Mouse (Mus musculus) heart, adult 2 months (tissue): ENCODE results near the gene Eno4. TPM values are rescaled to one million over a fixed set of nuclear protein-coding genes. Genes with fewer than 3 reads are reported as not detected.
"Not testable (repeated sequence)": the region's sequence is repeated elsewhere in the genome, so short reads cannot be mapped to it uniquely, and the experiment has no call there.

ENCODE experiments used
- DNase-seq, 2 experiments: peaks; one replicate each; pipeline ENCODE4 v3.0.0; 2021
- H3K27ac ChIP-seq: fragments of 200-600 bp; 2 replicates; pipeline ENCODE4 v1.8.1; 2022
- H3K27me3 ChIP-seq: fragments of 200-500 bp; 2 replicates; pipeline ENCODE4 v1.6.1; 2012; ENCODE audit warnings: mild to moderate bottlenecking, low read length, inconsistent platforms, mixed read lengths; ENCODE audit not compliant: control insufficient read depth, insufficient read depth
- H3K36me3 ChIP-seq: fragments of 200-500 bp; 2 replicates; pipeline ENCODE4 v1.6.1; 2012; ENCODE audit warnings: low read length, inconsistent platforms; ENCODE audit not compliant: control insufficient read depth, insufficient read depth
- H3K4me1 ChIP-seq: fragments of 200-500 bp; 2 replicates; pipeline ENCODE4 v1.6.1; 2011; ENCODE audit warnings: low read length; ENCODE audit not compliant: control insufficient read depth, insufficient read depth
- H3K4me3 ChIP-seq: fragments of 200-600 bp; 2 replicates; pipeline ENCODE4 v1.8.1; 2022
- H3K79me2 ChIP-seq: fragments of 200-500 bp; replicated peaks from 2 replicates; pipeline ENCODE4 v1.6.1; 2012; ENCODE audit warnings: mild to moderate bottlenecking, inconsistent platforms, low read length, moderate library complexity, mixed read lengths; ENCODE audit not compliant: control insufficient read depth, insufficient read depth
- H3K9ac ChIP-seq: fragments of 200-500 bp; 2 replicates; pipeline ENCODE4 v1.6.1; 2012; ENCODE audit warnings: low read depth, mild to moderate bottlenecking, control low read depth, inconsistent platforms, low read length, mixed read lengths
- CTCF ChIP-seq: fragments of 200-600 bp; IDR thresholded peaks from 2 replicates; pipeline ENCODE4 v1.8.1; 2022; ENCODE audit warnings: antibody characterized with exemption, mild to moderate bottlenecking, moderate library complexity
- EP300 ChIP-seq: fragments of 200-500 bp; IDR thresholded peaks from 2 replicates; pipeline ENCODE4 v1.6.1; 2011; ENCODE audit warnings: low read depth, low read length, control low read depth; ENCODE audit not compliant: insufficient read depth
- POLR2A ChIP-seq: fragments of 200-500 bp; IDR thresholded peaks from 2 replicates; pipeline ENCODE4 v1.6.1; 2011; ENCODE audit warnings: mild to moderate bottlenecking, low read depth, low read length, control low read depth; ENCODE audit not compliant: insufficient read depth
- WGBS: fragments of 180-500 bp; shearing (Covaris S2); methylation state at CpG from one replicate; pipeline ENCODE4 v1.1.7; 2018; 5-methylcytosine and 5-hydroxymethylcytosine counted together
- intact Hi-C: fragments of 180-260 bp; cut with DNase I; formaldehyde crosslinking; loops from one replicate; pipeline ENCODE4 v1.15.1; 2025
- long read RNA-seq: library from polyadenylated mRNA; stranded (forward); transcript quantifications from one replicate; pipeline ENCODE4 v2.0.0, GENCODE M21; 2021
- polyA plus RNA-seq: library from polyadenylated mRNA; depleted of rRNA; stranded (reverse); fragments of >200 nt; gene quantifications from 2 replicates; pipeline ENCODE4 v1.2.3, GENCODE M21; 2012; rRNA removed
- total RNA-seq, 2 experiments: library from RNA; stranded (reverse); gene quantifications; 2 replicates each; pipeline ENCODE4 v1.2.3; 2021

Gene Eno4
- not detected for total RNA-seq
- 0.27 TPM in 1 of 2 replicates, not detected in the other for polyA plus RNA-seq
- long read RNA-seq: 0 reads

DNA sequence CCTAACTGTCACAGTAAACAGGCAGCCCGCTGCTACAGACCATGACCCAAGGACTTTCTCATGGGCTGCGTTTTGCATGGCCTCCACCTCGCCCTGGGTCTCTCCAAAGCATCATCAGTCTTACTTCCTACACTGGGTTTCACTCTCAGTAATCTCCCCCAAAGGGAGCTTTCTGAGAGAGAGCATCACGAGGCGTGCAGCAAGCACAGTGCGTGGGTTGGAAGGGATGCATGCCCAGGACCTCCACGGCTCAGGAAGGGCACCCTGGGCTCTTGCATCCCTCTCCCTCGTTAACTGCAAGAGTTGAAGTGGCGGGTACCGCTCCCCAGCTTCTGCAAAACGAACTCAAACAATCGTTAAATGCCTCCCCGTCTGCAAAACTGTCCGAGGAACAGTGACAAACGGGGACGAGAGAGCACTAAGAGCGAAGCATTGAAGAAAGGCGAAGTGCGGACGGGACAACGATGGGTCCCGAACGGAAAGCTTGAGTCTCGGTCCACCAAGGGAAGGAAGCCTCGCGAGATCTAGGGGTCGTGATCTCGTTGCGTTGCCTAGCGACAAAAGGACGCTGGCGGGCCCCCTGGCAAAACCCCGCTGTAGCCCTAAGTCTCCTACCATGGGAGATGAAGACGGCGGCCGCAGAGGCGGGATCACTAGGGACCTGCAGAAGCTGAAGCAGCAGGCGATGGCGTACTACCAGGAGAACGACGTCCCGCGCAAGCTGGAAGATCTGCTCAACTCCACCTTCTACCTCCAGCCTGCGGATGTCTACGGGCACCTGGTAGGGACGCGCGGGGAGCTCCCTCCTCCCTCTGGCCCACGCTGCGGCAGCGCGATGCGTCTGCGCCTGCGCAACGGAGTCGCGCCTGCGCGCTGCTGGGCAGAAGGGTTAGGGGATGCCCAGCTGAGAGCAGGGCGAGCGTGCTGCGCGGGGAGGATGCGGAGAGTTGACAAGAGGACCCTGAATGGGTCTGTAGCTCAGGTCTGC lies at the start of gene Eno4, which contains the start of gene Hspa12a:
Gene Eno4 (plus strand): TSS at position 585 of the 988 bp plus-strand sequence.
Gene Hspa12a (minus strand): TSS at position 814 of the 988 bp plus-strand sequence.
- peak within 1 kb of the TSS; percentile 78 for H3K27ac ChIP-seq
- peak within 1 kb of the TSS; percentile 57 for H3K9ac ChIP-seq
- WGBS: under 1% methylated on average over 65 of the region's 65 CpGs
- peak; percentile 94 for TF ChIP-seq POLR2A
- no peak for TF ChIP-seq EP300
- no peak for TF ChIP-seq CTCF
- DNase-seq: peak; percentile 95 to 96
- intact Hi-C loops: loop anchor here (10.0 kb wide), 1 partner anchor 402 kb away; the partner anchor contains the start of gene Pdzd8
- H3K36me3 ChIP-seq: no peaks in the 10 kb centered on the region
- H3K4me1 ChIP-seq: peaks cover 2% of the 10 kb centered on the region
- H3K27me3 ChIP-seq: no peaks in the 10 kb centered on the region
- H3K4me3 ChIP-seq: peak within 1 kb of the TSS; percentile 66
- no peaks in the 10 kb centered on the region for H3K79me2 ChIP-seq

DNA sequence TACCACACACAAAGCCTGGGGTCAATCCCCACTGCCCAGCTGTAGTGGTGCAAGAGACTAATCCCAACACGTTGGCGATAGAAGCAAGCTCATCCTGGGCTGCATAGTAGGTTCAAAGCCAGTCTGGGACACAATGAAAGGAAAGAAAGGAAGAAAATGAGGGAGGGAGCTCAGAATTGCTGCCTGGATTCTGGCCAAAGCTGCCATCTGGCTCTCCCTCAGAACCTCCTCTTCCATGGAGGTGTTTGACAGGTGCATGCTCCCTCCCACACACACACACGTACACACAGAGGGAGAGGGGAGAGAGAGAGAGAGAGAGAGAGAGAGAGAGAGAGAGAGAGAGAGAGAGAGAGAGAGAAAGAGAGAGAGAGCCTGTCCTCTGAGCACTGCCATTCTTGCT lies 47.0 kb upstream of the Eno4 start:
- Histone ChIP-seq H3K4me1 (no peaks in the 10 kb centered on the region), H3K4me3 (no peak overlapping the region), H3K27ac (no peak overlapping the region), H3K9ac (no peak overlapping the region), H3K79me2 (no peaks in the 10 kb centered on the region), H3K36me3 (no peaks in the 10 kb centered on the region), H3K27me3 (no peaks in the 10 kb centered on the region)
- intact Hi-C loops: no loop called here
- no peak for TF ChIP-seq CTCF
- TF ChIP-seq POLR2A: no peak
- TF ChIP-seq EP300: no peak
- no peak for DNase-seq
- WGBS: 67% methylated on average over 3 of the region's 3 CpGs

DNA sequence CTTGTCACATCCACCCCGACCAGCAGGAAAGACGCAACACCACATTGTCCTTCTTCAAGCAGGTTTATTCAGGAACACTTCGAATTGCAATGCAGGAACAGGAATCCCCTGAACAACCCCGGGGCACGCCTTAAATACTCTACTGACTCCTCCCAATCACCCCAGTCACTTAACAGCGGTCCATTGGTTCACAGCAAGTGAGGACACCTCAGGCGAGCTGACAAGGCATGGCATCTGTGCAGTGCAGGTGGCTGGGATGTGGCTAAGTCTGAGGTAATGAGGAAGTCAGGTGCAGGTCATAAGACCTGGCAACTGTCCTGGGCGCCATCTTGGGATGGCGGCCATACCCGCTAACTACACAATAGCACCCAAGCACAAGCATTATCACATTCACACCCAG lies 42.8 kb upstream of the Eno4 start:
- H3K27ac ChIP-seq, H3K4me3 ChIP-seq, H3K4me1 ChIP-seq, H3K9ac ChIP-seq, H3K36me3 ChIP-seq, H3K27me3 ChIP-seq, H3K79me2 ChIP-seq, DNase-seq: not testable (repeated sequence)
- WGBS: 88% methylated on average over 10 of the region's 10 CpGs
- intact Hi-C loops: loop anchor here (5.0 kb wide), 1 partner anchor 38 kb away; no protein-coding TSS in a partner anchor

DNA sequence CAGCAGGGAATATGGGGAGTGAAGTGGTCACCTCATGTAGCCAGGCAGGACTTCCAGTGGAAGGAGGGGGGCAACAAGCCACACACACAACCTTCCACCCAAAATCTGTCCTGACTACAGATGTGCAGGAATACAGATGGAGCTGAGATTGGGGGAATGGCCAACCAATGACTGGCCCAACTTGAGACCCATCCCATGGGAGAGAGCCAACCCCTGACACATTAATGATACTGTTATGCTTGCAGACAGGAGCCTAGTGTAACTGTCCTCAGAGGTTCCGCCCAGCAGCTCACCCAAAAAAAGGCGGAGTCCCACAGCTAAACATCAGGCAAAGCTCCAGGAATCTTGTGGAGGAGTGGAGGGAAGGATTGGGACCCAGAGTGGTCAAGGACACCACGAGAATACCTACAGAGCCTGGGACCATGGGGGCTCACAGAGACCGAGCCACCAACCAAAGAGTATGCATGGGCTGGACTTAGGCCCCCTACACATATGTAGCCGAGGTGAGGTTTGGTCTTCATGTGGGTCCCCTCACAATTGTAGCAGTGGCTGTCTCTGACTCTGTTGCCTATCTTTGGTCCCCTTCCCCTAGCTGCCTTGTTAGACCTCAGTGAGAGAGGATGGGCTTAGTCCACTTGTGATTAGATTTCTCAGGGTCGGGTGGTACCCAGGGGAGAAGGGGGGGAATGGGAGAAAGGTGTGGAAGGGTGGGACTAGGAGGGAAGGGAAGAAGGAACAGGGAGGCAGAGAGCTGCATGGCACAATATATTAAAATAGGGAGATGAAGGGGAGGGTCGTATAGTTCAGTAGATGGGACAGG lies 39.9 kb upstream of the Eno4 start:
- intact Hi-C loops: loop anchor here (5.0 kb wide), 1 partner anchor 41 kb away; no protein-coding TSS in a partner anchor
- Histone ChIP-seq H3K27ac (peak overlapping the region; percentile 28), H3K4me1 (peaks cover 3% of the 10 kb centered on the region; the same call in 1 of the 2 replicates), H3K79me2 (no peaks in the 10 kb centered on the region), H3K4me3 (no peak overlapping the region), H3K36me3 (no peaks in the 10 kb centered on the region), H3K9ac (no peak overlapping the region), H3K27me3 (no peaks in the 10 kb centered on the region)
- DNase-seq: no peak
- no peak for TF ChIP-seq POLR2A
- TF ChIP-seq CTCF: no peak
- no peak for TF ChIP-seq EP300
- WGBS: 58% methylated on average over 7 of the region's 7 CpGs

DNA sequence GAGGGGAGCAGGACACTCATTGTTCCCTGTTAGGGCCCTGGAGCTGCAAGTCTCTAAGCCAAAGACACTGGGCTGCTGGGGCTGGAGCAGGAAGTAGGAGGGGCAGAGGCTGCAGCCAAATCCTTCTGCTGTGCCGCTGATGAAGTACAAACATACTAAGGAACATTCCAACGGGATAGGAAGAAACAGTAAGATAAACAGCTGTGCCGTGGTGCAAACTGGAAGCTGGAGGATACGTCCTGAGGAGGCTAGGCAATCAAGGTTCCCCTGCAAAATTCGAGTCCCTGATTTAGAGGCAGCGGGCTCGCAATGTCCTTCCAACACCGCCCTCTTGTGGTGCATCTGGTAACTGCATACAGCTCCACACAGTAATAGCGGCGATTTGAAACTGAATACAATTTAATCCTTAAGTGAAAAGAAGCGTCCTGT lies 39.3 kb upstream of the Eno4 start:
- H3K4me3 ChIP-seq: peak overlapping the region; percentile 39
- no peaks in the 10 kb centered on the region for H3K79me2 ChIP-seq
- H3K36me3 ChIP-seq: no peaks in the 10 kb centered on the region
- WGBS: under 1% methylated on average over 11 of the region's 11 CpGs
- peak overlapping the region; percentile 40 for H3K27ac ChIP-seq
- H3K9ac ChIP-seq: no peak overlapping the region
- TF ChIP-seq CTCF (no peak; the same call in 1 of the 2 replicates), EP300 (peak; percentile 70; the same call in 1 of the 2 replicates), POLR2A (no peak)
- H3K4me1 ChIP-seq: peaks cover 3% of the 10 kb centered on the region; the same call in 1 of the 2 replicates
- H3K27me3 ChIP-seq: no peaks in the 10 kb centered on the region
- DNase-seq: peak; percentile 84 to 92
- intact Hi-C loops: loop anchor here (1.0 to 5.0 kb wide), 3 partner anchors 42 to 141 kb away; no protein-coding TSS in a partner anchor
